Comparison of ENCODE assay signal across 21 mouse cellular contexts in genomic region chr13:73258415-73258814, GRCm38 (mm10). TPM values are rescaled to one million over a fixed set of nuclear protein-coding genes. Genes with fewer than 3 reads are reported as not detected.
"Had no signal": no experiment of that assay in that cellular context is flagged by ENCODE, and none has a peak within 500 bp of the region (broad histone marks: within the 10 kb centered on the region; RNA-seq: fewer than 3 reads in every experiment).

No protein-coding gene starts in this region.

- H3K4me3 ChIP-seq: midbrain, embryonic 10.5 days; midbrain, embryonic 12.5 days; myocyte; neural tube, embryonic 13.5 days; neural tube, embryonic 15.5 days had no signal

- ATAC-seq: midbrain, embryonic 16.5 days had no signal

- DNase-seq: lung, embryonic 14.5 days; lung, postnatal 10 days; lung, postnatal 4 days; midbrain, embryonic 14.5 days; retina, postnatal 1 day; right cerebral cortex, adult 18-20 months; right cerebral cortex, postnatal 25 days; right cerebral cortex, postnatal 4 days; spleen, adult 18-20 months; thymus, adult 18-20 months; thymus, postnatal 14 days; thymus, postnatal 36 days had no signal

- H3K4me2 ChIP-seq: lung, embryonic 14.5 days; midbrain, embryonic 12.5 days; neural tube, embryonic 13.5 days; neural tube, embryonic 15.5 days had no signal

- H3K9me3 ChIP-seq: midbrain, embryonic 10.5 days; midbrain, embryonic 12.5 days; neural tube, embryonic 13.5 days; neural tube, embryonic 15.5 days had no signal

- H3K36me3 ChIP-seq: midbrain, embryonic 10.5 days; midbrain, embryonic 12.5 days; neural tube, embryonic 13.5 days; neural tube, embryonic 15.5 days had no signal

- H3K27ac ChIP-seq: midbrain, embryonic 10.5 days; midbrain, embryonic 12.5 days; neural tube, embryonic 13.5 days; neural tube, embryonic 15.5 days had no signal

- H3K9ac ChIP-seq: lung, embryonic 14.5 days; midbrain, embryonic 12.5 days; neural tube, embryonic 13.5 days; neural tube, embryonic 15.5 days had no signal

RNA-seq across cellular contexts. Expression of gene Irx4, which starts 1.9 kb away (rescaled TPM):
- total RNA-seq: megakaryocyte, adult 5-6 weeks; megakaryocyte-erythroid progenitor cell, adult 5-6 weeks had no signal
- polyA plus RNA-seq: lung, embryonic 14.5 days; myocyte; stomach, embryonic 14.5 days had no signal
